Mouse (Mus musculus) midbrain, embryonic 10.5 days (tissue): Measurements from ENCODE around the gene Cbarp. TPM values are rescaled to one million over a fixed set of nuclear protein-coding genes. Genes with fewer than 3 reads are reported as not detected.

ENCODE experiments used
- DNase-seq: peaks from one replicate; pipeline ENCODE4 v3.0.0-alpha.2; 2017; ENCODE audit warnings: low spot score
- H3K27ac ChIP-seq: fragments of 300-500 bp; sonication (generic); replicated peaks from 2 replicates; pipeline ENCODE4 v1.5.1; 2016; ENCODE audit warnings: mild to moderate bottlenecking
- H3K27me3 ChIP-seq: fragments of 300-500 bp; sonication (generic); 2 replicates; pipeline ENCODE4 v1.6.1; 2016; ENCODE audit warnings: low read depth, mild to moderate bottlenecking; ENCODE audit not compliant: poor library complexity, severe bottlenecking
- H3K36me3 ChIP-seq: fragments of 300-500 bp; sonication (generic); 2 replicates; pipeline ENCODE4 v1.6.1; 2016; ENCODE audit warnings: mild to moderate bottlenecking, moderate library complexity
- H3K4me1 ChIP-seq: fragments of 300-500 bp; sonication (generic); 2 replicates; pipeline ENCODE4 v1.6.1; 2016
- H3K4me3 ChIP-seq: fragments of 300-500 bp; sonication (generic); 2 replicates; pipeline ENCODE4 v1.5.1; 2016; ENCODE audit warnings: mild to moderate bottlenecking, moderate library complexity
- H3K9me3 ChIP-seq: fragments of 300-500 bp; sonication (generic); replicated peaks from 2 replicates; pipeline ENCODE4 v1.6.1; 2016; ENCODE audit warnings: mild to moderate bottlenecking
- WGBS: fragments of 180-500 bp; shearing (Covaris S2); methylation state at CpG from one replicate; pipeline ENCODE4 v1.1.7; 2016; 5-methylcytosine and 5-hydroxymethylcytosine counted together
- polyA plus RNA-seq: library from polyadenylated mRNA; unstranded; fragments of >200 nt; fragmentation: Nextera tagmentation; extraction: Ambion mirVana; gene quantifications from 2 replicates; pipeline ENCODE4 v1.2.1, GENCODE M21; 2016

The Cbarp gene
- polyA plus RNA-seq, 1 experiment from 2014 or later = 7.8 TPM

DNA sequence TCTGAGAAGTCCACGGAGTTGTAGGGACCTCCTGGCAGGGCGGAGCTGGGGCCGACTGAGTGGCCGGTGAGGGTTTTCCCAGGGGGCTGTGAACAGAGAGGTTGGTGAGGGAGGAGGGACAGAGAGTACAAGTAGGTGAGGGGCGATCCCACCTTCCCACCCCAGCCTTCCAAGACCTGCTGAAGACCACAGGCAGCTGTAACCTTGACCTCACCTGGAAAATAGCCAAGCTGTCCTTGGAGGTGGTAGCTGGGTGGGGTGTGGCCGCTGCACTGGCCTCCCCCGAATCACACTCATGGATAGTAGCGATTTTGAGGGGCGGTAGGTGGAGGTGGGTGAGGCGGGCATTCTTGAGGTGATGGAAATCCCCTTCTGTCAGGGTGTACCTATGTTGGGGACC lies 5.5 kb downstream of the Cbarp start:
- Histone ChIP-seq H3K9me3 (no peaks in the 10 kb centered on the region), H3K36me3 (peaks cover 67% of the 10 kb centered on the region), H3K4me1 (peaks cover 60% of the 10 kb centered on the region), H3K4me3 (peak overlapping the region; percentile 22; the same call in 1 of the 2 replicates), H3K27me3 (peaks cover 91% of the 10 kb centered on the region), H3K27ac (no peak overlapping the region)
- no peak for DNase-seq
- 87% methylated on average over 10 of the region's 10 CpGs for WGBS

DNA sequence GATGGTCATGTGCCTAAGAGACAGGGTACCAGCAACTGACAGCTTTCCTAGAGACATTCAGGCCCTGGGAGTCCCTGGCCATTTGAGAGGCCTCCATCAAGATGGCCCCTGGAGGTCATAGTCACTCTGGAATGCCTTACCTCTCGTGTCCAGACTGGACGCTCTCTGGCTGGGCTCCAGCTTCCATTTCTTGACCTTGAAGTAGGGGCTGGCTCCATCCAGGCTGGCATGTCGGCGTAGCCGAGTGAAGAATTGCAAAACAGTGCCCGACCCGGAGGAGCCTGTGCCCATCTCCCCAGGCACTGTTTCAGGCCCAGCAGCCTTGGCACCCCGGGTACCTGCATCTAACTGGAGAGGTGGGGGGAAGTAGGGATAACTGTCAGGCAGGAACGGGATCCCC lies 6.2 kb downstream of the Cbarp start:
- WGBS = 92% methylated on average over 9 of the region's 9 CpGs
- peaks cover 75% of the 10 kb centered on the region for H3K36me3 ChIP-seq
- H3K27ac ChIP-seq = no peak overlapping the region
- peaks cover 90% of the 10 kb centered on the region for H3K27me3 ChIP-seq
- no peak for DNase-seq
- peaks cover 59% of the 10 kb centered on the region for H3K4me1 ChIP-seq
- H3K9me3 ChIP-seq = no peaks in the 10 kb centered on the region
- no peak overlapping the region for H3K4me3 ChIP-seq

DNA sequence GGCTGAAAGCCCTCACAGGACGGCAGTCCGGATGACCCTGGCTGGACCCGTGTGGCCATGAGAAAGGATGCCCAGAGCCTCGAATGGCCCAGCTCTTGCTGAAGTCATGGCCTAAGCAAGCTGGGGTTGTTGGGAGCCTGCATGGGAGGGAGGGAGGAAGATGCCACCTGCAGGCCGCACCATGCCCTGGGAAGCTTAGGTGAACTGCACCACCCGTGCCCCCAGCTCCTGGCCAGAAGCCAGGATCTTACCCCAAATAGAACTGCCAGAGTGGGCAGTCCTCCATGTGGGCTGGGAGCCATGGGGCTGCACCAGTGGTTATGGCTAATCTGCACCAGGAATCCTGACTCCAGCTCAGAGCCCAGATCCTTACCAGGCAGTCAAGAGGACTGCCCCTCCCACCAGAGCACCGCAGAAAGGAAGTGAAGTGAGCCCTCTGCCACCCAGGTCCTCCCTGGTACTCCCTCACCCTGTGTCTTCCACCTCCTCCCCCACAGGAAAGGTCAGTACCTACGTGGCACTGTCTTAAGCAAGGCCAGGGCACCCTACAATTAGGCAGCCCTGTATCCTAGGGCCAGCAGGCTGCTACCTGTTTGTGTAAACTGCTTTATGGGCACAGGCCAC lies 7.3 kb downstream of the Cbarp start:
- DNase-seq = no peak
- H3K4me3 ChIP-seq = peak overlapping the region; percentile 41; the same call in 1 of the 2 replicates
- H3K9me3 ChIP-seq = no peaks in the 10 kb centered on the region
- H3K27ac ChIP-seq = no peak overlapping the region
- peaks cover 86% of the 10 kb centered on the region for H3K36me3 ChIP-seq
- 80% methylated on average over 8 of the region's 8 CpGs for WGBS
- peaks cover 48% of the 10 kb centered on the region for H3K4me1 ChIP-seq
- H3K27me3 ChIP-seq = peaks cover 87% of the 10 kb centered on the region

DNA sequence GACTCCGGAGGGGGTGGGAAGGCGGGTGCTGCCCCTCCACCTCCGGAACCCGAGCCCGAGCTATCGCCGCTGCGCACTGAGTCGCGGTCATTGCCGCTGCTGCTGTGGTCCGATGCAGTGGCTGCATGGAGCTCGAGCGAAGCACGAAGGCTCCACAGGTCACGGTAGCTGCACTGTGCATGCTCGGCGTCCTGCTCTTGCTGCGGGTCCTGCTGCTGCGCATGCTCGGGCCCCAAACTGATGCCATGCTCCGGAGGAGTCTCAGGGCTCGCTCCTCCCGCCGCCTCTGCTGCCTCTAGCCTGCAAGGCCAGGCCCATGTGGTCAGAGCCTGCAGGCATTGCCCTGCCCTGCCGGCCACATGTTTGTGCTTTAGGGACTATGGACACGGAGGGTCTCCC lies 8.7 kb downstream of the Cbarp start:
- H3K27ac ChIP-seq = peak overlapping the region; percentile 66
- H3K4me1 ChIP-seq = peaks cover 34% of the 10 kb centered on the region
- peaks cover 99% of the 10 kb centered on the region for H3K36me3 ChIP-seq
- WGBS = 23% methylated on average over 27 of the region's 27 CpGs
- peak overlapping the region; percentile 41 for H3K4me3 ChIP-seq
- no peaks in the 10 kb centered on the region for H3K9me3 ChIP-seq
- peaks cover 74% of the 10 kb centered on the region for H3K27me3 ChIP-seq
- peak; percentile 59 for DNase-seq

DNA sequence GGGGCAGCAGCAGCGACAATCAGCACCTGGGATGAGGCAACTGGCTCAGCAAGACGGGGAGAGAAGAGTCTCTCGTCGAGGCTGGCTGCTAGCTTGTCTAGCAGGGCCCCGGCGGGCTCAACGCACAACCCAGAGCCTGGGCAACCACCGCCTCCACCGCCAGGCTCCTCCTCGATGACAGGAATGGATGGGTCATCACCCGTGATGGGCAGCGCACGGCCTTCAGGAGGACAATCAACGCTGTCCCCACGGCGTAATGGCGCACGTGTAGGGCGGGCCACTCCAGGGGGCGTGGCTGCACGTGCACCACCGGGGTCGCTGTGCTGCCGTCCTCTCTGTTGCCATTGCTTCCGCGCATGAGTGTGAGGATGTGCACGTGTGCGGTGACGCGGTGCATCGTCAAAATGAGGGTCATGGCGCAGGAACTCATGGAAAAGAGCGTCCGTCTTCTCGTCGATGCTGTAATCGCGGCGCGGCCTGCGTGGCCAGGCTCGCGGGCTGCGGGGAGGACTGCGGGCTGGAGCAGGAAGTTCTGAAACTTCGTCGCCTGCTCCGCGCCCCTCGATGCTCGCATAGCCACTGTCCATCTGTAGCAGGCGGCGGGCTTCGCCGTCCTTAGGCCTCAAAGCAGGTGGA lies 9.2 kb downstream of the Cbarp start:
- Histone ChIP-seq H3K27me3 (peaks cover 68% of the 10 kb centered on the region), H3K27ac (peak overlapping the region; percentile 66), H3K4me1 (peaks cover 29% of the 10 kb centered on the region), H3K9me3 (no peaks in the 10 kb centered on the region), H3K4me3 (peak overlapping the region; percentile 41), H3K36me3 (peaks cover 100% of the 10 kb centered on the region)
- peak; percentile 62 for DNase-seq
- WGBS = 14% methylated on average over 55 of the region's 55 CpGs

DNA sequence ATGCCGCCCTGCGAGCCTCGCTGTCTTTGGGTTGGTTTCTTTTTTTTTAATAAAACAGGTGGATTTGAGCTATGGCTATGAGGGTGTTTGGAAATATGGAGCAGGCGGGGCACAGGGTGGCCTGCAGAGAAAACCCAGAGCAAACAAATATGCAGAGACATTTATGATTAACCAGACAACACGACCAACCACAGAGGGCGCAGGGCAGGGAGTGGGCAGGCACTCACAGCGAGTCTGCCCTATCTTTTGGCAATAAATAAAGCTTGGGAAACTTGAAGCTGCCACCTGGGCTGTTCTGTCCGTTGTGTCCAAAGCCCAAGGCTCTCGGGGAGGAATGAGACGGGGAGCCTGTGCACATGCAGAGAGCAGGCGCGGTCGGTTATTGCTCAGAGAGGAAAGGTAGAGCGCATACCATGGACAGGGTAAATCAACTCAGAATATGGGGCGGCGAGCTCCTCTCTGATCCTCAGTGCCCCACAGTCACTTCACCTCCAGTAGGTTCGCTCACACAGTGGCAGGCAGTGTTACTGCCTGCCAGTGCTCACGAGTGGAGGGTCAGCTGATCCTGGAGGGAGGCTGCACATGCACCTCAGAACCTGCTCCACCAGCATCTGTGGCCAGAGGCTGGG lies 10.1 kb downstream of the Cbarp start:
- H3K4me1 ChIP-seq = peaks cover 24% of the 10 kb centered on the region
- WGBS = 88% methylated on average over 18 of the region's 18 CpGs
- H3K36me3 ChIP-seq = peaks cover 100% of the 10 kb centered on the region
- peaks cover 59% of the 10 kb centered on the region for H3K27me3 ChIP-seq
- no peak for DNase-seq
- H3K4me3 ChIP-seq = peak overlapping the region; percentile 20; the same call in 1 of the 2 replicates
- no peaks in the 10 kb centered on the region for H3K9me3 ChIP-seq
- no peak overlapping the region for H3K27ac ChIP-seq

DNA sequence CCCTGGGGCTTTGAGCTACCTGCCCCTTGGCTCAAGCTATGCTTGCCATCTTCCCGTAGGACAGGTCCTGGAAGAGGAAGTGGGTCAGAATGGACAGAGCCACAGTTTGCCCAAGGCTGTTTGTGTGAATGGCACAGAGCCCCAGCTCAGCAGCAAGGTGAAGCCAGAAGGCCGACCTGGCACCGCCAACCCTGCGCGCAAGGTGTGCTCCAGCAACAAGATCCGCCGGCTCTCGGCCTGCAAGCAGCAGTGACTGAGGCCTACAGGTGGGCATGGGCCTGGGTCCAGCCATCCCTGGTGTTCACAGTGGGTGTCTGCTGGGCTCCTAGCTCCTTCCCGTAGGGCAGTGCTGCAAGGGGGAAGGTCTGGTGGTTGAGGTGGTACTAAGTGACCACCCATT lies 10.8 kb downstream of the Cbarp start:
- no peak overlapping the region for H3K27ac ChIP-seq
- no peaks in the 10 kb centered on the region for H3K9me3 ChIP-seq
- H3K36me3 ChIP-seq = peaks cover 100% of the 10 kb centered on the region
- peaks cover 52% of the 10 kb centered on the region for H3K27me3 ChIP-seq
- 95% methylated on average over 9 of the region's 9 CpGs for WGBS
- H3K4me1 ChIP-seq = peaks cover 24% of the 10 kb centered on the region
- H3K4me3 ChIP-seq = 0 out of 2 replicates have a peak overlapping the region, but pooled peaks have one; percentile 20
- DNase-seq = no peak

DNA sequence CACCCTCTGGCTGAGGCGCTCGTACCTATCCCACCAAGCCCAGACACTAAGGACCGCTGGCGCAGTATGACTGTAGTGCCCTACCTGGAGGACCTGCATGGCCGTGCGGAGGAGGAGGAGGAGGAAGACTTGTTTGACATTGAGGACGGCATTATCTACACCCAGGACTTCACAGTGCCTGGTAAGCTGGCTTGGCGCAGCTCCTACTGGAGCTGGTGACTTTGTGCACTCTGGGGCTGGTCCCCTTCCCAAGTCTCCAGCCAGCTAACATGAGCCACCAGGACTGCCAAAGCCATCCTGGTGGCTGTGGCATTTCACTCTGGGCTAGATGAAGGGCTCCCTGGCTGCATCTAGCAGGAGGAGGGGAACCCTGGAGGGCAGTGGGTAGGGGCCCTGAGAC lies 12.7 kb downstream of the Cbarp start:
- H3K4me3 ChIP-seq = no peak overlapping the region
- peaks cover 100% of the 10 kb centered on the region for H3K36me3 ChIP-seq
- 96% methylated on average over 8 of the region's 8 CpGs for WGBS
- peaks cover 28% of the 10 kb centered on the region for H3K4me1 ChIP-seq
- peaks cover 33% of the 10 kb centered on the region for H3K27me3 ChIP-seq
- no peak for DNase-seq
- H3K27ac ChIP-seq = no peak overlapping the region
- H3K9me3 ChIP-seq = no peaks in the 10 kb centered on the region

DNA sequence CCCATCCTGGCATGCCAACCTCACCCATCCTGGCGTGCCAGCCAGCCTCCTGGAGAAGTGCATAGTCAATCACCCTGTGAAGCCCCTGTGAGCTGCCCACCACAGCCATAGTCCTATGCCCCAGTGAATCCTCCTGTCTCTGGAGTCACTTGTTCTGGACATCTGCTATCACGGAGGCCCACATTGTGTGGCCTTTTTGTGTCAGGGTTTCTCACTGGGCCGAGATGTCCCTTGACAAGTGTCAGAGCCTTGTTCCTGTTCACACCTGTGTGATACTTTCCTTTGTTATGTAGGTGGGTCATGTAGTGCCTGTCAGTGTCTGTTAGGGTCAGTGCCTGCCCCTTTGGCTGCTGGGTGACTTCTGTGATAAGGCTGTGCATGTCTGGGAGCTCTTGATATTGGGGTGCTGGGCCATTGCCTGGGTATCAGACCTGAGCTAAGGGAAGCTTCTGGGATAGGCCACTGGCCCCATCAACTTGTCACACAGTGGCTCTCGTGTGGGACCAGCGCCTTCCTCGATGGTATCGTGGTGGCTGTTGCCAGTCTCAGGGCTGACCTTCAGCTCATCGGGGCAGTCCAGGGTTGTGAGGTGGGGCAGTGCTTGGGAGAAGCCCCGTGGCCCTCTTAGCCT lies 16.6 kb downstream of the Cbarp start:
- no peaks in the 10 kb centered on the region for H3K9me3 ChIP-seq
- peaks cover 100% of the 10 kb centered on the region for H3K36me3 ChIP-seq
- H3K27me3 ChIP-seq = no peaks in the 10 kb centered on the region
- DNase-seq = no peak
- peaks cover 18% of the 10 kb centered on the region for H3K4me1 ChIP-seq
- H3K27ac ChIP-seq = no peak overlapping the region
- 90% methylated on average over 9 of the region's 9 CpGs for WGBS
- H3K4me3 ChIP-seq = 0 out of 2 replicates have a peak overlapping the region, but pooled peaks have one; percentile 16

DNA sequence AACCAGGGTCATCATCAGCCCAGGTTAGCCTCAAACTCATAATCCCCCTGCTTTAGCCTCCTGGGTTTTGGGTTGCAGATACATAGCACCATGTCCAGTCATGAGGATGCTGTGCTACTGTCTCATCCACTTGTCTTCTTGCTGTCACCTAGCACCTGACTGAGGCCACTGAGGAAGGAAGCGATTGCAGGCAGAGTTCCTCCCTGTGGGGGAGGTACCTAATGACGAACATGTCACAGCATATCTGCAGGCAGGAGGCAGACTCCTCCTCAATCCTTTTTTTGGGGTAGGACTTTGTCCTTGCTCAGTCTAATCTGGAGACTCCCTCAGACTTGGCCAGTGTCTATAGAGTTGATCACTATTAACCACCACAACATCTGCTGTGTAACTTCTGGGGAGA lies 19.0 kb downstream of the Cbarp start:
- Histone ChIP-seq H3K36me3 (peaks cover 95% of the 10 kb centered on the region), H3K9me3 (no peaks in the 10 kb centered on the region), H3K4me1 (peaks cover 42% of the 10 kb centered on the region), H3K27ac (no peak overlapping the region), H3K4me3 (peak overlapping the region; percentile 16), H3K27me3 (no peaks in the 10 kb centered on the region)
- DNase-seq = no peak
- WGBS = 94% methylated on average over 2 of the region's 2 CpGs

DNA sequence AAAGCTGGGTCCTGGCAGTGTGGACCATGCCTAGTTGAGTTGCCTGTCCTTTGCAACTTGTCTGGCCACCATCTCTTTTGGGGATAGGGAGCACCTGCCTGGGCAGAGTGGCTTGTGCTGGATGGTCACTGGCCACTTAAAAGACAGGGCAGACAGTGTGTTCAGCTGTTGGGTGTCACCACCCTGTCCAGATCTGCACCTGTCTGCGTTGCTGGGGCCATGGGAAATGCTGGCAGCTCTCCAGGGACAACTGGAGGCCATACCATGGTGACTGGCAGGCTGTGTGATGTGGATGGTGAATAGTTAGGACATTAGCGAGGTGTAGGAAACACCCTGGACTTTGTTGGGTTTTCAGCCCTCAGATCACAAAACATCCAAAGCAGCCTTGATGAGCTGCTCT lies 20.5 kb downstream of the Cbarp start:
- Histone ChIP-seq H3K4me1 (peaks cover 45% of the 10 kb centered on the region), H3K4me3 (peak overlapping the region; percentile 17; the same call in 1 of the 2 replicates), H3K36me3 (peaks cover 80% of the 10 kb centered on the region), H3K9me3 (no peaks in the 10 kb centered on the region), H3K27me3 (no peaks in the 10 kb centered on the region), H3K27ac (no peak overlapping the region)
- no peak for DNase-seq
- WGBS = 92% methylated on average over 2 of the region's 2 CpGs

DNA sequence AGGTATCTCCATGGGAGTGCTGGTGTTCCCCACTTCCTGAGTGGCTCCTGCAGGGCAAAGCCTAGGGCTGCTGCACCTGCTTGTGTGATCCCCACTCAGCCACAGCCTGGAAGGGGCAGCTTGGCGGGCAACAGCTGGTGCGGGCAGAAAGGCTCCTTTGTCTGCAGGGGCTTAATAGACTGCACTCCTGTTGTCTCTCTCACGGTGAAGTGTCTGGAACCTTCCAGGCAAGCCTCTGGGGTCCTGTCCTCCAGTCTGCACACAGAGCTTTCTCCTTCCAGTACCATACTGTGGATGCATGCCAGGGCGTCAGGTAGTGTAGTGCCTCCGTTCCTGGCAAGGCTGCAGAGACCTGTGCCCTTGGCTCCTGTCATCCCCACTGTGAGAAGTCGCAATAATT lies 22.1 kb downstream of the Cbarp start:
- Histone ChIP-seq H3K4me1 (peaks cover 50% of the 10 kb centered on the region), H3K36me3 (peaks cover 64% of the 10 kb centered on the region), H3K4me3 (peak overlapping the region; percentile 96), H3K27ac (peak overlapping the region; percentile 3; the same call in 1 of the 2 replicates), H3K9me3 (no peaks in the 10 kb centered on the region), H3K27me3 (no peaks in the 10 kb centered on the region)
- WGBS = 80% methylated on average over 6 of the region's 6 CpGs
- no peak for DNase-seq
